Mouse (Mus musculus): Measurements from ENCODE around the gene Dennd2a. TPM values are rescaled to one million over a fixed set of nuclear protein-coding genes. Genes with fewer than 3 reads are reported as not detected.

The Dennd2a gene
- total RNA-seq, 2 experiments from 2014 or later, result 32.6 to 33.7 TPM

GRCm38 (mm10) chr6:39526797-39527196 lies 30.9 kb downstream of the Dennd2a start:
- no peak for DNase-seq (ENCODE audit: extremely low spot score in 1 of 2, low spot score in 1 of 2)

GRCm38 (mm10) chr6:39523161-39523560 lies 34.5 kb downstream of the Dennd2a start:
- no peak for DNase-seq (ENCODE audit: extremely low spot score in 1 of 2, low spot score in 1 of 2)

- no peak for DNase-seq (ENCODE audit: extremely low spot score in 1 of 2, low spot score in 1 of 2)
These were observed 35.2 kb downstream of the Dennd2a start for GRCm38 (mm10) chr6:39522425-39522824.

GRCm38 (mm10) chr6:39515739-39516131 lies 41.9 kb downstream of the Dennd2a start:
- DNase-seq (ENCODE audit: extremely low spot score in 1 of 2, low spot score in 1 of 2), result no peak

GRCm38 (mm10) chr6:39515040-39515738 lies 42.5 kb downstream of the Dennd2a start:
- DNase-seq (ENCODE audit: extremely low spot score in 1 of 2, low spot score in 1 of 2), result no peak

GRCm38 (mm10) chr6:39503476-39503875 lies 54.2 kb downstream of the Dennd2a start:
- DNase-seq (ENCODE audit: extremely low spot score in 1 of 2, low spot score in 1 of 2), result no peak

GRCm38 (mm10) chr6:39497165-39497564 lies 60.5 kb downstream of the Dennd2a start:
- no peak for DNase-seq (ENCODE audit: extremely low spot score in 1 of 2, low spot score in 1 of 2)

GRCm38 (mm10) chr6:39493129-39493714 lies 64.4 kb downstream of the Dennd2a start:
- DNase-seq (ENCODE audit: extremely low spot score in 1 of 2, low spot score in 1 of 2), result peak in 1 of 2 experiments; percentile 51

GRCm38 (mm10) chr6:39492161-39492560 lies 65.5 kb downstream of the Dennd2a start:
- no peak for DNase-seq (ENCODE audit: extremely low spot score in 1 of 2, low spot score in 1 of 2)

GRCm38 (mm10) chr6:39491203-39491602 lies 66.5 kb downstream of the Dennd2a start:
- no peak for DNase-seq (ENCODE audit: extremely low spot score in 1 of 2, low spot score in 1 of 2)

- no peak for DNase-seq (ENCODE audit: extremely low spot score in 1 of 2, low spot score in 1 of 2)
These were observed 69.4 kb downstream of the Dennd2a start for GRCm38 (mm10) chr6:39488292-39488691.

- no peak for DNase-seq (ENCODE audit: extremely low spot score in 1 of 2, low spot score in 1 of 2)
These were observed 74.0 kb downstream of the Dennd2a start for GRCm38 (mm10) chr6:39483656-39484055.

- peak in 1 of 2 experiments; percentile 50 for DNase-seq (ENCODE audit: extremely low spot score in 1 of 2, low spot score in 1 of 2)
These were observed 79.0 kb downstream of the Dennd2a start for GRCm38 (mm10) chr6:39478509-39479150.

- no peak for DNase-seq (ENCODE audit: extremely low spot score in 1 of 2, low spot score in 1 of 2)
These were observed 81.0 kb downstream of the Dennd2a start for GRCm38 (mm10) chr6:39476617-39477016.

- no peak for DNase-seq (ENCODE audit: extremely low spot score in 1 of 2, low spot score in 1 of 2)
These were observed 83.2 kb downstream of the Dennd2a start for GRCm38 (mm10) chr6:39474424-39474823.

- no peak for DNase-seq (ENCODE audit: extremely low spot score in 1 of 2, low spot score in 1 of 2)
These were observed 84.8 kb downstream of the Dennd2a start for GRCm38 (mm10) chr6:39472837-39473236.

- no peak for DNase-seq (ENCODE audit: extremely low spot score in 1 of 2, low spot score in 1 of 2)
These were observed 85.4 kb downstream of the Dennd2a start for GRCm38 (mm10) chr6:39472271-39472670.

GRCm38 (mm10) chr6:39470076-39470475 lies 87.6 kb downstream of the Dennd2a start:
- DNase-seq (ENCODE audit: extremely low spot score in 1 of 2, low spot score in 1 of 2), result no peak

- no peak for DNase-seq (ENCODE audit: extremely low spot score in 1 of 2, low spot score in 1 of 2)
These were observed 88.2 kb downstream of the Dennd2a start for GRCm38 (mm10) chr6:39469427-39469826.

- peak; percentile 61 to 91 for DNase-seq (ENCODE audit: extremely low spot score in 1 of 2, low spot score in 1 of 2)
These were observed 94.8 kb downstream of the Dennd2a start for GRCm38 (mm10) chr6:39462621-39463538.

- DNase-seq (ENCODE audit: extremely low spot score in 1 of 2, low spot score in 1 of 2), result no peak
These were observed 97.6 kb downstream of the Dennd2a start for GRCm38 (mm10) chr6:39460040-39460439.
